Mouse (Mus musculus) T-helper 2 cell (primary cell): ENCODE results near the gene Adcy1.

Experiments used
- in situ Hi-C: fragments of 300-600 bp; cut with MboI, MseI; formaldehyde crosslinking; loops from one replicate; pipeline ENCODE4 v1.15.1; 2025; ENCODE audit warnings: high pct_unique_total_duplicates

The Adcy1 gene

DNA sequence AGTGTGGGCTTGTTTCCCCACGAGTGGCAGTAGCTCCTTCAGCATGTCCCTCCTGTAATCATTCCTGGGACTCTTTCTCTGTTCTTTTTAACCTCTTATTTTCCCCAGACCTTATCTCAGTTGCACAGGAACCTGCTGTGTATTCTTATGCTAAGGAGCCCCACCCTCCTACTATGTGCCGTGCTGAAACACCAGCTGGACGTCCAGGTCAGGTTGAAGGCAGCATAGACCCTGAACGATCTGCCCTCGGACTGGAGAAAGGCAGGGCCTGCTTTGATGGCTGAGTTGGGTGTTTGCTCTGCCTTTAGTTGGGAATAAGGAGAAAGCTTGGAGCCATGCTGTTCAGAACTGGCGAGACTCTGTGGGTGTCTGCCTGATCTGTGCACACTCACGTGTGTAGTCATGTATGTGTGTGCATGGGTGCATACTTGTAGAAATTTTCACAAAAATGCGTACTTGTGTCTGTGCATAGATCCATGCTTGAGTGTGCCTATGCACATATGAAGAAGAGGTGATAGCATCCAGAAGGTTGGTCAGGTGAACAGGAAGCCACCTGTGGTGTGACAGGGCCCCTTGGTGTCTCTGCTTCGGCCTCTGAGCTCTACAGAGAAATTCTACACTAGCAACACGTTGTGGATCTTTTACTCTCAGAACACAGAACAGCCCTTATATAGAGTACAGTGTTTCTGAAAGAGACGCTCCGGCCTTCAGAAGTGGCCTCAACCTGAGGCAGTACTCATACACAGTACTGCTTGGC lies 5.4 kb downstream of the Adcy1 start:
- in situ Hi-C loops: no loop called here

DNA sequence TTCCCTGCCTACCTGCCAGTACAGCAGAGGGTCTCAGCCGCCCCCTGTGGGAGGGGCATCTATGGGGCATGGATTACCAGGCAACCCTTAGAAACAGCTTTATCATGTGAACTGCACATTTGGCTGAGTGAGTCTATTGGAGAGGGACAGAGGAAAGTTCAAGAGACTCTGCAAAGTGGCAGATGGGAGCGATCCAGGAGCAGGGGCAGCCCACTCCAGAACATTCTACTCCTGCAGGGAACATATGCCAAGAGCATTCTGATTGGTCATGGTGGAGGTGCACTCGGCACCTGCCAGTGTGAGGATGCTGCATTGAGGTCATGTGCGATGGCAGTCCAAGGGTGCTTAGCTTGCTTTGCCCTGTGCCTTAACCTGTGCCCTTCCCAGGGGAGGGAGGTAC lies 6.5 kb downstream of the Adcy1 start:
- in situ Hi-C loops: loop anchor here (10.0 kb wide), 1 partner anchor 1805 kb away; no protein-coding TSS in a partner anchor

DNA sequence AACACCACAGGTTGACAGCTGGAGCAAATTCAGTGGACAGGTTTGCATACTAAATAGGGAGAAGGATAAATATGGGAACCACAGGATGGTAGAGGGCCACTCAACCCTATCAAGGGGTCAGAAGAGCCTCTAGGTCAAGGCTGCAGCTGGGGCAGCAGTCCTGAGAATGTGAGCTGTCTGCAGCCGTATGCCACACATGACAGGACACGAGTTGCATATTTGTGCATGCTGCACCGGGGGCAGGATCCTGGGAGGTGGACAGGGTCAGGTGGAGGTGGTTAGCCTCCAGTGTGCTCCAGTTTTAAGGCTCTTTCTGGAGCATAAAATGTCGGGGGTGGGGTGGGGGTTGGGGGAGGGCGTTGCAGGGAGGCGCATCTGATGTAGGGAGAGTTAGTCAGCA lies 8.3 kb downstream of the Adcy1 start:
- in situ Hi-C loops: loop anchor here (10.0 kb wide), 1 partner anchor 1803 kb away; no protein-coding TSS in a partner anchor

DNA sequence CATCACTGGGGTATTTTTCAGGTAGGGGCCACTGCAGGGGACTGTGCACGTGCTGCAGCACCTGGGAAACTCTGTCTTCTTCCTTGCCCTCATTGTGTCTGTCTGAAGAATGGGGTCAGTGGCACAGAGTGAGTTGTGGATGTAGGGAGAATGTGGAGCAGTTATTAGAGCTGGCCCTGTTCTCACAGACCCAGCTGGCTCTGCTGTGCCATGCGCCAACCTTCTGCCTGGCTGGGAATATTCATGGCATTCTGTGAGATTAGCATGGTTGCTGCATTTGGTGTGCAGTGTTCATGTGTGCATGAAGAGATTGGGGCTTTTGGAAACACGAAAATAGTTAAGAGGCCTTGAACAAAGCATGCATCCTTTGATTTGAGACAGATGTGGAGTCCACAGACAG lies 10.3 kb downstream of the Adcy1 start:
- in situ Hi-C loops: loop anchor here (10.0 kb wide), 1 partner anchor 1801 kb away; no protein-coding TSS in a partner anchor

DNA sequence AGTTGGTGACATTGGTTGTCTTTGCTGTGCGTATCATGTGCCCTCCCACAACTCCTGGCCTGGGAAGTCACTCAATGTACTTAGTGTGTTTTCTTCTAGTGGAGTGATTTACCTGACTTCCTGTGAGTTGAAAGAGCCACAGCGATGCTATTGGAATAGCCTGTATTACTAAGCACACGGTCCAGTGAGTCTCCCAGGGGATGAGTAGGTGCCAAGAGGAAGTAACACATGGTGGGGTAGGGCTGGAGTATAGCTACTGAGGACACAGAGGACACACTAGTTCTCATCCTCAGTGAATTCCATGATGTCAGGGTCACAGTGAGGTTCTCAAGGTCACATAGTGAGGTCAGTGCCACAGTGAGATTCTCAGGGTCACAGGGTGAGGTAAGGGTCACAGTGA lies 13.2 kb downstream of the Adcy1 start:
- in situ Hi-C loops: loop anchor here (10.0 kb wide), 1 partner anchor 1798 kb away; no protein-coding TSS in a partner anchor

DNA sequence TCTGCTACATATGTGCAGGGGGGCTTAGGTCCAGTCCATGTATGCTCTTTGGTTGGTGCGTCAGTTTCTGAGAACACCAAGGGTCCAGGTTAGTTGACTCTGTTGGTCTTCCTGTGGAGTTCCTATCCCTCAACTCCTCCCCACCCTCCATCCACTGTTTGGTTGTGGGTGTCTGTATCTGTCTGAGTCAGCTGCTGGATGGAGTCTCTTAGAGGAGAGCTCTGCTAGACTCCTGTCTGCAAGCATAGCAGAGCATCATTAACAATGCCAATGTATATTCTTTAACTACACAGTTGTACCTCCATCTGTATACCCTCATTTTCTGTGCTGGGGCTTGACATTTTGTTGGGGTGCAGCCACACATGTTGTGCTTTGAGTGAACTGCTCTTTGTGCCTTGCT lies 18.6 kb downstream of the Adcy1 start:
- in situ Hi-C loops: loop anchor here (10.0 kb wide), 1 partner anchor 1283 kb away; no protein-coding TSS in a partner anchor

DNA sequence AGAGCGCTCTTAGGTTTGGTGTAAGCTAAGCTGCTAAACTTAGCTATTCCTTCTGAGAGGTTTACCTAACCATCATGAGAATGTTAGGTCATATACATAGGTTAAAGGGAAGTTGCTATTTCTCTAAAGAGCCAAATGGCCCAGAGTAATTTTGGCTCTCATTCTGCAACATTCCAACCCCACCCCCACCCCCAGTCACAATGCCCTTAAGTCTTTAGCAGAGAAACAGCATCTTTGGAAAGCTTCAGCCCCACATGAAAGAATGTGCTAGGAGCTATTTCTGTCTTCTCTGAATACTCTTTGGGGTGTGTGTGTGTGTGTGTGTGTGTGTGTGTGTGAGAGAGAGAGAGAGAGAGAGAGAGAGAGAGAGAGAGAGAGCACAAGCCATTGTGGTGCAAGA lies 20.6 kb downstream of the Adcy1 start:
- in situ Hi-C loops: loop anchor here (10.0 kb wide), 1 partner anchor 1281 kb away; no protein-coding TSS in a partner anchor

DNA sequence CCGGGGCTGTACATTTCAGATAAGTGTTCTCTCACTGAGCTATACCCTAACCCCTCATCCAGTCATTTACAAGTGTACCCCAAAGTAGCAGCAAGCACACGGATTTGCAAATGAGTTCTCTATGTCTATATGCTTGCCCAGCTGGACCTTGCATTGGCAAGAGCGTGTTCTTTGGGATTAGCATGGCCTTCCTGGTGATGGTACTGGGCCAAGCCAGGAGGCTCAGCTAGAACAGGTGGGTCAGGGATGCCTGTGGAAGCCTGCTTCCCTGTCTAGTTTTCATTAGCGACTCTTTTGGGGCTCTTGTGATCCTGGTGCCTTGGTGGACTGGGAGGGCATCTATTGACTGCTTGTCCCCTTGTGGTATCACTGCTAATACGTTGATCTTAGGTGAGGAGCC lies 21.9 kb downstream of the Adcy1 start:
- in situ Hi-C loops: loop anchor here (10.0 kb wide), 1 partner anchor 1280 kb away; no protein-coding TSS in a partner anchor

DNA sequence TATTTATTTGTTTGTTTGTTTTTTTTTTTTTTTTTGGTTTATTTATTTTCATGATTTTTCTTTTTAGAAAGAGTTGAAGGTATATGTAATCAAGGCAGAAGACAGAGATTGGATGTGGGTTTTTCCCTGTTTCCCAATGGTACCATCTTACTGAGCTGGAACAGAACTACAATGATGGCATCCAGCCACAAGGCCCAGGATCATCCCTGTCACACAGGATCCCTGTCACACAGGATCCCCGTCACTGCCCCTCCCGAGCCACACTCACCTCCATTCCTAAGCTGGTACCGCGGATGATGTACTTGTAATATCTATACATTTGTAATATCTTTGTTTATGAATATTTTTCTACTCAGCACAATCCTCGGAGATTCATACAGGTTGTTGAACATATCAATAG lies 27.8 kb downstream of the Adcy1 start:
- in situ Hi-C loops: no loop called here

DNA sequence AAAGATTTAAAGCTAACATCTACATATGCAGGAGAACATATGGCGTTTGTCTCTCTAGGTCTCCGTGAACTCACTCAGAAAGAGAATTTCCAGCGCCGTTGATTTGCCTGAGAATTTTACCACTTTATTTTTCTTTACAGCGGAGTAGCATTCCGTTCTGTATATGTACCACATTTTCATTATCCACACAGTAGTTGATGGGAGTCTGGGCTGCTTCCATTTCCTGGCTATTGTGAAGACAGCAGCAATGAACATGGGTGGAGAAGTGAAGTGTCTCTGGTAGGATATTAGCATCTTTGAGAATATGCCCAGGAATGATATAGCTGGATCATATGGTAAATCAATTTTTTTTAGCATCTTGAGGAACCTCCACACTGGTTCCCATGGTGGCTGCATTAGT lies 31.6 kb downstream of the Adcy1 start:
- in situ Hi-C loops: no loop called here

DNA sequence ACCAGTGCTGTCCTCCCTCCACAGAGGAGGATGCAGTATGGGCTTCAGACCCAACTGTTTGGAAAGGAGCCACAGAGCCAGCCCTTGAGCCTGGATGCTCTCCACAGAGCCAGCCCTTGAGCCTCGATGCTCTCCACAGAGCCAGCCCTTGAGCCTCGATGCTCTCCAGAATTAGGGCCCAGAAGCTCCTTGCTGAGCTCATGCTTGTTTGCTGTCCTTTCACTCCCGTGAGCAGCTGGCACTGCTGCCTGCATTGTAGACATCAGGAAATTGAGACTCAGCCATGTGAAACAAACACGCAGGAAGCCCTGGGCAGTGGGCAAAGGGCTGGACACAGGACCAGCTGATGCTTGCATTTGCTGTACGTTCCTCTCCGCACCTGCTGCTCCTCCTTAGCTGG lies 38.4 kb downstream of the Adcy1 start:
- in situ Hi-C loops: no loop called here

DNA sequence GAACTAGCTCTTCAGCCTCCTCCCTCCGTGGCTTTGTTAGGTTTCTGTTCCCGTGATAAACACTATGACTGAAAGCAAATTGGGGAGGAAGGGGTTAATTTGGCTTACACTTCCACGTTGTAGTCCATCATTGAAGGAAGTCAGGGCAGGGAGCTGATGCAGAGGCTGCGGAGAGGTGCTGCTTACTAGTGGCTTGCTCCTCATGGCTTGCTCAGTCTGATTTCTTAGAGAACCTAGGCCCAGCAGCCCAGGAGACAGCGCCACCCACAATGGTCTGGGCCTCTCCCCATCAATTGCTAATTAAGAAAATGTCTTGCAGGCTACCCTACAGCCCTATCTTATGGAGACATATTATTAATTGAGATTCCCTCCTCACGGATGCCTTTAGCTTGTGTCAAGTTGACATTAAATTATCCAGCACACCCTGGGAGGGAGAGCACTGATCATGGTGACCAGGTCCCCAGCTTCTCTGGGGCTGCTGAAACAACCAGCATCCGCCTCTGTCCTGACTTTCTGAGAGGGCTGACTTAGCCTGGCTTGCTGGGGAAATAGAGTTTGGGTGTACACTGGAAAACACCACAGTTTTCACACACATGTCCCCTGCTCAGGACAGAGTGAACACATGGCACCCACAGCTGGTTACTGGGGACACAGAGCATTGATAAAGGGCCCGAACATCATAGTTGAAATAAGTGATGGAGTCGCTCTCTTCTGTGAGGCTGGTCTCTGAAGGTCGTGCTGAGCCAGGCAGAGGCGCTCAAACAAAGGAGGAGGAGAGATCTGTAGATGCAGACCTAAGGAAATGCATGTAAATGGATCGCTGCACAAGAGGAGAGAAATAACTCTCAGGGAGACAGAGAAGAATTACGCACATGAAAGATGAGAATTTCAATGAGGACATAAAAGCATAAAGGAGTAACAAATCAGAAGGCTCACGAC lies 39.2 kb downstream of the Adcy1 start:
- in situ Hi-C loops: no loop called here

DNA sequence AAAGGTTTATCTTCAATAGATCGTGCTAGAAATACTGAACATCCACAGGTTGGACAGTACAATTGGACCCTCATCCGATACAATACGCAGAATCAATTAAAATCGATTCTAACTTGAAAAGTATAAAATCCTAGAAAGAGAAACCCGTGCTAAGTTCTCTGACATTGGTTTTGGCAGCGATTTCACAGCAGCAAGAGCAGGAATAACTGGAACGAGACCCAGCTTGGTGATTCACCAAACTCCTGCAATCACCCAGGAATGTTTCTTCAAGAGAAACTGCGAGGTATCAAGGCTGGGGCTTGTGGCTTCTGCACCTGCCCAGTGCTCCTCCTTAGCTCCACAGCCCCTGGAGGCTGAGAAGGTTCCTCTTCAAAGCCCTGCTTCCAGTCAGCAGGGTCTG lies 42.0 kb downstream of the Adcy1 start:
- in situ Hi-C loops: no loop called here

DNA sequence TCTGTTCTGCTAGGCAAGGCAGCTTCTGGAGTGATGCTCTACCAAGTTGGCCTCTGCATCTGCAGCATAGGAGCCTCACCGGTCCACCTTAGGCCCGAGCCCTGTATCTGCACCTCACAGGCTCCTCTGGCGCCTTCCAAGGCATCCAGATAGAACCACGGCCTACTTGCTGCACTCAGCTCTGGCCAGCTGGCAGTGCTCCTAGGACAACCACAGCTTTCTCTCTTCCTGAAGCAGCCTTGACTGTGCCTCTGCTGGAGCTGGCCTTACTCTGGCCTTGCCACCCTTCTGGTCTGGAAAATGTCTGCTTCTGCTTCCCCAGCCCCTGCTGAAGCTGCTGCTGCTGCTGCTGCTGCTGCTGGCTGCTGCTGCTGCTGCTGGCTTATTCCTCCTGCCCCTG lies 45.8 kb downstream of the Adcy1 start:
- in situ Hi-C loops: no loop called here

DNA sequence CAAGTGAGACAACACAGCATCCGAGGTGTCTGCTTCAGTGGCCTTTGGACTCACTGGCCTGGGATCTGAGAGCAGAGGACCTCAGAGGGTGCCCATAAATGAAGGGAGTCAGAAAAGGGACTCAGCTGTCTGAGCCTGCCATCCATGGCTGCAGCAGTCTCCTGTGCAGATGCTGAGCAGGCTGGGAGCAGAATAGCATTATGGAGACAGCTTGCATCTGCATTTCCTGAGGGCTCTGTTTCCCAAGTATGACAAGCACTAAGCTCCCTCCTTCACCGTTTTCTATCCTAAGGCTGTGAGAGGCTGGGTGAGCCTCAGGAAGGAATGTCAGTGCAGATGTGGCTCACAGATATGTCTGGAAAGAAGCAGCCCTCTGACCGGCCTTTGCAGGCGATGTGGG lies 49.8 kb downstream of the Adcy1 start:
- in situ Hi-C loops: no loop called here

DNA sequence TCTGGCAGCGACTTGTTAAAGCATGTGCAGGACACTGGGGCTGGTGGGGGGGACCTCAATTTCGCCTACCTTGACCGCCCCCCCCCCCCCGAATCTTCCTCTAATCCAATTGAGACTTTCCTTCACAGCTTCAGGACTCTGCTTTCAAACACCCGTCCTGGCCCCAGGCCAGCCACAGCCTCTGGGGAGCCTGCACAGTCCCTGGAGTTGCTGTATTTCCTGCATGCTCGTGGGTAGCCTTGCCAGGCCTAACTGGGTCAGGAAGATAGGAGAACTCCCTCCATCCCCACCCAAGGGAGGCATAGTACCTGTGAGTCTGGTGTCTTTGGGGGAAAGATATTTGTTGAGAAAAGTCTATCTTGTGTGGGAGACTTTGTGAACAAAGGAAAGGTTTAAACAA lies 50.4 kb downstream of the Adcy1 start:
- in situ Hi-C loops: no loop called here

DNA sequence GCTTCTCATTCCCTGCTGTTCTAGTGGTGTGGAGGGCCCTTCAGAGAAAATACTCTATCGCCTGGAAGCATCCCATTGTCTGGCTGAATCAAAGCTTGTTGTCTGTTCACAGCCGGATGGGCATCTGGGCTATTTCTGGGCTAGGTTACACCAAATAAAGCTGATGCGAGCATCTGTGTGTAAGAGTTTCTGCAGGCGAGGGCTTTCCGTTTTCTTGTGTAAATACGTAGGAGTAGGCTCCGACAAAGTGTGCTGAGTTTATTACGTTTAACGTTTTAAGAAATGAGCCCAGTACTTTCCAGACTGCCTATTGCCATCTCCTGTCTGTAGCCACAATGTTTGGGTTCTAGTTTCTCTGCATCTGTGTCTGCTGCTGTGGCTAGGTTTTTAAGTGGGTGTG lies 51.0 kb downstream of the Adcy1 start:
- in situ Hi-C loops: no loop called here

DNA sequence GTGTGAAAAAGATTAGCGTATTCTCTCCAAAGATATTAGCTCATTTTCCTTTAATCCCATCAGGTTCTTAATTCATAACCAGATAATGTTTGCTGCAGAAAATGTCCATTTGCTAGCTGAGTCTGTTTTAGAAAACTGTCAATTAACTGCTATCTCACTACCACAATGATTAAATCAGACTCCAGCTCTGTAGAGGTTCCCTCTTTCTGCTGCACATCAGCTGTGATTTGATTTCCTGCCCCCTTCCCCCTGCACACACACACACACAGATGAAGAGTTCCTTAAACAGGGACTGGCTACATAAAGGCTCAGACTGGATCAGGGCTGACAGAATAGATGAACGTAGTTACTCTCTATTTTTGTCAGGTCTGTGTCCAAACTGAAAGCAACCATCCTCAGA lies 53.4 kb downstream of the Adcy1 start:
- in situ Hi-C loops: no loop called here

DNA sequence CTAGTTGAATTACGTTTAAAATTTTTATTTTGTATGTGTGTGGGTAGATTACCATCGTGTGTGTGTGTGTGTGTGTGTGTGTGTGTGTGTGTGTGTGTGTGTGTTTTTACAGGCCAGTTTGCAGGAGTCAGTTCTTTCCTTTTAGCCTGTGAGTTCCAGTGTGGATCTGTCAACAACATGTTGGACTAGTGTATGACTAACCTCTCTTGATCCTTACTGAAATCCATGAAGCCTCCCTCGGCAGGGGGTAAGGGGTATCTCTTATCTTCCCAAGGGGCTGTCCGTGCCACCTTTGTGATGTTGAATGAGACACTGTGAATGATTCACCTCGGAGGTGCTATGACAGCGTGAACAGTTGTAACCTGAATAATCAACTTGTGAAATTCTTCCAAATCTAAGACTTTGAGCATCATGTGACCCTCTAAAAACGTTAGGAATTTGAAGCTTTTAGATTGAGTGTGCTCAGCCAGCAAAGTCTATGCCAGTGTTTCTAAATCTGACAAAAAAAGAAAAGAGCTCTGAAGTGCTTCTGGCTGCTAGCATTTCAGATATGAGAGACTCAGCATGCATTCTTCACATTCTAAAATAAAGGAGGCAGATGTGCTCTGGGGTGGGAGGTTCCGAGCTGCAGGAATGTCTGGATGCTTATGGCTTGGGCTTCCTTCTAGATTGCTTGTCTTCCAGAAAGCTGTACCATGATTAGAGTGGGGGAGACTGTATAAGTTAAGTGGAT lies 66.2 kb downstream of the Adcy1 start:
- in situ Hi-C loops: no loop called here

DNA sequence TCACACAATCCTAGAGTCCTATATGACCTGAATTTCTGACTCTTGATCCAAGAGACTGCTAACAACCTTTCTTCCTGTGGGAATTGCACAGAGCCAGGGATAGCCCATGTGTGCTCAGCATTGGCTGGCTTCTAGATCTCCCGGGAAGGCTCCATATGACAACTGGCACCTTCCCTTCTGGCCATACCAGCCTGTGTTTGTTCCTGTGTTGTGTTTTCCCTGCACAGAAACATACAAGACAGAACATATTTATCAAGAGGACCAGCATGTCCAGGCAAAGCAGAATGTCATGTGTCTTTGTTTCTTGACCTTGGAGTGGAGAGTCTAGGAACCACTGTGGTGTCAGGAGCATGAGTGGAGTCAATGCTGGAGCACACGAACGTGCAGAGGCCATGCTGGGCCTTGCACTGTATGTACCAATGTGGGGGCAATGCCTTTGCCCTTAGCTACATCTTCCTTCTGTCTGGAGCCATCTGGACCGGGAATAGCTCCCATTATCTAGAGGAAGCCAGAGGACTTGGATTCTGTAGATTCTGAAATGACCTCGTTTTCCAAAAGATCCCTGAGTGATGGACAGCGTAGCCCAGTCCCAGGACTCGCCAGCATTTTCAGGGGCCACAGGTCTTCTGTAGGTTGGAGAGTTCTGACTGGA lies 69.6 kb downstream of the Adcy1 start:
- in situ Hi-C loops: no loop called here

DNA sequence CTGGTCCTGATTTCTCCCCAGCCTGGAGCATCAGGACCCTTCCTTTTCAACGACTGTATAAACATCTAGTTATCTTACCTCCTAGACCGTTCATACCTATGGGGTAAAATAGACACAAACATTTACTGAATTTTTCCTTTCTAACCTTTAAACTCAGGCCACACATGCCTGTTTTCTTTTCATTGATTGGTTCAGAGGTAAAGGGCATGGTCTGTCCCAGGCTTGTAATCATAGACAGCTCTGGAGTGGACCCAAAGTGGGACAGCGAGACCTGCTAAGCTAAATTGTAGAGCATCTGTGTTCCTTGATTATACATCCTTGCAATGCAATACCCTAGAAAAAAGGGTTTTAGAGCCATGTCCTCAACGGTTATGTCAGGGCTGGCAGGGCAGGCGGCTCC lies 70.4 kb downstream of the Adcy1 start:
- in situ Hi-C loops: no loop called here
